Mouse (Mus musculus): Measurements from ENCODE around the gene Slc25a4.

The Slc25a4 gene

DNA sequence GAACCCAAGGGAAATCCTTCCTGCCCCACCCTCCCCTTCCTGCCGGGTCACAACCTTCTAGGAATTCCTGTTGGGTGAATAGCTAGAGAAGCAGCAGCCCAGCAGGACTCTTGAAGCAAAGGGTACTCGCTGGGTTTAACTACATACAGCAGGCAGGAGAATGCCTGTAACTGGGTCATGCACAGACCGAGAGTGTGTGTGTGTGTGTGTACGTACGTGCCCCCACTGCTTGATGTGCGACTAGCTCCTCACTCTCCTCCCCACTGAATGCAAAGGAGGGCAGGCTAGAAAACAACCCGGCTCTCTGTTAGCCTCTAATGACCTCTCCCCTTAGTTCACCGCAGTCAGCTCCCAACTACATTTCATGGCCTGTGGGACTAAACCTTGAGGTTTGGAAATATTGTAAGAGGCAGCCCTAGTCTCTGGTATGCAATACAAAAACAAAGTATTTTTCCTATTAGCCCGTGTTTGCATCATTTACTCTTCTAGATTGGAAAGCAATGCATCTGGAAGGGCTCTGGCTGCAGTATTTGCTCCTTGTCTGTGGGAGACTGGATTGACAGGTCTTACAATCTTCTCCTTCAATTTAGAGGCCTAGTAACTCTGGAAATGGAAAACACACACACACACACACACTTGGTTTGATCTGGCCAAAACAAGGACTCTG, 6.0 kb downstream of the Slc25a4 start:
- no peak for DNase-seq

DNA sequence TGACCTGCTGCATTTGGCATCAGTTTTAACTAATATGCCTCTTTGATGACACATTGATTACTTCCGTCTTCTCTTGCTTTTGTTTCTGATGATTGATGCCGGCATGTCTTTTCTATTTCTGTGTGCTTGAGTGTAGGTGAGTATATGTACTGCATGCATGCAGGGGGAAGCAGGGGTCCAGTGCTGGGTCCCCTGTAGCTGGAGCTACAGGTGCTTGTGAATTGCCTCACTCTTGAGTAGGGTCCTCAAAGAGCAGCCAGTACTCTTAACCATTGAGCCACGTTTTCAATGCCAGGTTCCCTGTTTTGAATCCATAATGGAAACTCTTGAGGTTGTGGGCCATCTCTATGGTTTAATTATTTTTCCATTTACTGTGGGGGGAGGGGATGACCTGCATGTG, 6.8 kb downstream of the Slc25a4 start:
- DNase-seq, result no peak

DNA sequence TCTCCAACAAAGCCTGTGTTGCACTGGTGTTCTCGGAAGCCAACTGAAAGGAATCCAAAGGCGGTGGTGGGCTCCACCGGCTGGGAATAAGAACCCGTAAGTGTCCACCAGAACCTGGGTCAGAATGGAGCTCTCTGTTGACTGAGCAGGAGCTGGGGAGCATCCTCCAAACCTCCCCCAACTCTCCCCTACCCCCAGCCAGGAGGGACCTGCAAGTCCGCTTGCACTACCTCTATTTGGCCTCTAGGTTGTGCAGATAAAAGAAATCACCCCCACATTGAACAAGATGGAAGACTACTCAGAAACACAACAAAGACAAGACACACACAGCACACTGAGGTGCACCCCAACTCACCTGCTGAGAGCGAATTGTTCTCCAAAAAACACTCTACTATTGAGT, 8.7 kb downstream of the Slc25a4 start:
- no peak for DNase-seq

DNA sequence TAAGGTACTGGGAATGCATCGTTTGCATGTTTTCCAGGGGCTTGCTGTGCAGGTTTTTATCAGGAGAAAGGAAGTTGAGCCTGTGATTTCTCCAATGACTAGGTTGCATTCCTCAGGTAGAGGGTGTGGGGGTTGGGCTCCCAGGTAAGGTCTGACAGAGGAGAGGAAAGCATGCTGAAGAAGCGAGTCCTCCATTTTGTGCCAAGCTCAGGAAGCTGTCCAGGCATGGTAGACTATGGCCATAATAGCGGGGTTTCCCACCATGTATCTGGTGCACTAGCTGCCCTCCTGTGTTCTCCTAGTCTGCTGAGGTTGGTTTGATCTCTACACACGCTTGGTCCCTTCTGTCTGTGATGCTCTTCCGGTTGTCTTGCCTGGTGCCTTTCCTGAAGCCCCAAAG, 13.4 kb downstream of the Slc25a4 start:
- DNase-seq, result no peak

DNA sequence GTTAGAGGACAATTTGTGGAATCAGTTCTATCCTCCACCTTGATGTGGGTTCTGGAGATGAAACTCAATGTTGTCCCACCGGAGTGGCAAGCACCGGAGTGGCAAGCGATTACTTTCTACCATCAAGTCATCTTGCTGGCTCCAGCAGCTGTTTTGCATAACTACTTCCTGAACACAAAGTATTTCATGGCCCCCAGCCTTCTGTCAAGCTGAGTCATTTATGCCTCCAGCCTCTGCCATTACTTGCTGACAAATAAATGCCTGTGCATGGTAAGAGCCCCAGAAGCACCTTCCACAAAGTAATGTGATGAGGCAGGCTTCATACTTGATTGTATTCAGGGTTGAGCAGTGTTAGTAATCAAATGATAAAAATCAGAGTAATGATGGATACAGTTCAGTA, 14.2 kb downstream of the Slc25a4 start:
- DNase-seq, result no peak

DNA sequence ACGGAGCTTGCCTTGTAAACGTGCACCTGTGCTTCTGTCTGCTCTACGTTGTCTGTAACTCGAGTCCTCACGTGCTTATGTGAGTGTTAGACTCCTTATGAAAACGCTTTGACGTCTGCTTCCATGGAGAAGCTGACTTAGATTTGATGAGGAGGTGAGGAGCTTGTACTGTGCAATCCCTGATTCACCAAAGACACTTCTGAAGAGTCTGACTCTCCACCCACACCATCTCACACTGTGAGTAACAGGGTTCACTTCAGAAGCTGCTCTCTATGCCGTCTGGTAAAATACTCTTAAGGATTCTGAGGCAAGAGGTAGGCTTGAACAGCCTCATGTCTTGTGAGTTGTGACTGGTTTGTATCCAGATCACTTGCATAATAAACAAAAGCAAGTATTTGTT, 18.0 kb downstream of the Slc25a4 start:
- DNase-seq, result no peak

DNA sequence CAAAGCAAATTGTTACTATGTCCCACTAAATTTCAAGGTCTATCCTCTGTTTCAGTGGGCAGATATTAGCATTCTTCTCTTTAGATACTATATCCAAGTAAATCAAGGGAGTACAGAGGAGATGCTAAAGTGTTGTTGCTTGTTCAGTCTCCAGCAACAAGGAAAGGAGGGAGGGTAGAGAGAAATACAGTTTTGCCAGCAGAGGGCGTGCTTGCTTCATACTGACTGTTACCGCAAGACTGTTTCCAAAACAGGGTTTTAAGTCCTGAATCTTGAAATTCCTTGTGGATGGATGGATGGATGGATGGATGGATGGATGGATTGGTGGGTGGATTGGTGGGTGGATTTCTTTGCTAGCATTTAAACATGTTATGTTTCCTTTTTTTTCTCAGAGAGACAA, 25.7 kb downstream of the Slc25a4 start:
- DNase-seq, result peak; percentile 24 to 45

DNA sequence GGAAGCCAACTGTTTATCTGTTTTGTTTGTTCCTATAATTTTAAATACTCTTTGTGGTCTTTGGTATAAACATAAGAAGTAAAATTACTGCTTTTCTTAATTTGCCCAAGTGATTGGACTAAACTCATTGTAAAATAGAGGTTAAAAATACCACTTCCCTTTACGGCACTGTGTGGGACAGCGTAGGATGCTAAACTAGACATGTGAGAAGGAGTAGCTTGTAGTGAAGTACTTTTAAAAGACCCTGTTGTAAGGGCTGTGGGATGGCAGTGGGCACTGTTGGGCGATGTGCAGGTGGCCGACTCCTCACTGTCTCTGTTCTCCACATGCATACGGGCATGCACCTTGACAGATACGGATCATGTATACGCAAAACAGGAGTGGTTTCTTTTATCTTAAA, 30.9 kb downstream of the Slc25a4 start:
- DNase-seq, result no peak

DNA sequence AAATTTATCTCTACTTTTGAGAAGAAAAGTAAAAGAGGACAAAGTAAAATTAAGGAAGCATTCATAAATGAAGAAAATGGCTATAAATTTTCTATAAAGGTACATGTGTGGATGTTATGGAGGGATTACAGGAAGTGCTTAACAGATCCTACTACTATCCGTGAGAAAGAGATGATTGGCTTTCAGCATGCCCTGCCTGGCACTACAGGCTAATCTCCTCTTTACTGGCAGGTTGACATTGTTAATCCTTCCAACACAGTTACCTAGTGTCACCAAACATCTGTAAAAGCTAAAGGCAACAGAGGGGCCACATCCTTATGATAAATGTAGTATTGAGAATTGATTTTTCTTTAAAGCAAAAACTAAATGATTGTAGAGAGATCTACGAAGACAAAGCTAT, 37.4 kb downstream of the Slc25a4 start:
- DNase-seq, result no peak

DNA sequence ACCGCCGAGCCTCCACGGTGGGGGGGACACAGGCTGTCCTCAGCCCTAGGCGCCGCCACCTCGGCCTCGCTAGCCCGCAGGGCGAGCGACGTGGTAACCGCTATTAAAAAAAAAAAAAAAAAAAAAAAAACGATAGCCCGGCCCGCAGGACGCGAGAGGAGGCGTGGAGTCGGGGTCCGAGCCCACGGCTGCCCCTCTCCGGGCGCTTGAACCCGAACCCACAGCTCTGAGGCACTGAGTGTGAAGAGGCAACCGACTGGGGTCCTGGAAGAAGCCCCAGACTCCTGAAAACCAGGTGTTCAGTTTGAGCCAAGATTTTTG, 47.3 kb downstream of the Slc25a4 start:
- no peak for DNase-seq

DNA sequence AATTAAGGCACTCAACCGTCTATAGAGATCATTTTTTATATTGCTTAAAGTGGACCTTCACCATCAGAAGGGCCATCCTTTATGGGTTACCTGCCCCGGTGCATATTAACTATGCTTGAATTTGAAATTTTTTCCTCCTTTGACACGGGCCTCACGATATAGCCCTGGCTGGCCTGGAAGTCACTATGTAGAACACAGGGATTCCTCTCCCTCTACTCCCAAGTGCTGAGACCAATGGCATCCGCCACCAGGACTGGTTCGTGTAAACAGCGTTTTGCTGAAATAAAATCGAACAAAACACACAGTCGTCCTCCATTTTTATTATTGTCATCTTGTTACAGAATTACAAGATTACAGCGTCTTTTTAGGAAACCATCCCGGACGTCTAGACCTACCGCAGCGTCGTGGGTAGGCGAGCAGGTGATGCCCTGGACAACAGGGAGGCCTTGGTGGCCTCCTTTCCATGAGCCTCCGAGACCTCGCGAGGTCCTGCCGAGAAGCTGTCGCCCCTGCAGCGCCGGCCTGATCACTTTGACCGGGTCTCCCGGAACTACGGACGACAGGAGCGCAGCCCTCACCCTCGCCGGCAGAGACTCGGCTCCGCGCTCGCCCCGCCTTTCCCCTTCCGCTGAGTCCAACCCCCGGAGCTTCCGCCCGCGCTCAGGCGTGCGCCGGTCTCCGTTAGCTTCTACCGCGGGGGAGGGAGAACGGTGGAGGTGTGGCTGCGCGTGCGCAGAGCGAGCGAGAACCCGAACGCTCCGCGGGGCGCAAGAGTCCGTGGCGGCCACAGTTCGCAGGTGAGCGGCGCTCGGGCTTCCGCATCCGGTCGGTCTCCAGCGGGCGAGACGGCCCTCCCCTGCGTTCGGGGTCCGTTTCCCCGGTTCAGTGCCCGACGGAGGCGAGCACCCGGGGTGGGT, 47.9 kb downstream of the Slc25a4 start:
- peak; percentile 97 to 98 for DNase-seq
